Mouse (Mus musculus) intestine, embryonic 14.5 days (tissue): ENCODE measurements at regions not wholly inside any gene's neighbourhood (a gene's known extent, or its start where the extent isn't known, plus 50 kb on each side); places are given as distances from the start of the nearest gene placed in this dataset.

Experiments used
- ATAC-seq: fragments of 200-750 bp; cut with Nextera tagmentation; replicated peaks from 2 replicates; pipeline ENCODE4 v1.8.0; 2017; ENCODE audit warnings: low read depth, moderate number of reproducible peaks, moderate TSS enrichment, moderate library complexity; ENCODE audit not compliant: low FRiP score, low TSS enrichment
- DNase-seq: peaks from one replicate; pipeline ENCODE4 v3.0.0-alpha.2; 2018; ENCODE audit warnings: low spot score
- H3K27ac ChIP-seq: fragments of 300-500 bp; sonication (generic); 2 replicates; pipeline ENCODE4 v1.5.1; 2014; ENCODE audit warnings: low read depth, mild to moderate bottlenecking, control low read depth
- H3K27me3 ChIP-seq: fragments of 300-500 bp; sonication (generic); replicated peaks from 2 replicates; pipeline ENCODE4 v1.6.1; 2014; ENCODE audit warnings: low read length, control low read depth; ENCODE audit not compliant: control insufficient read depth, insufficient read depth
- H3K36me3 ChIP-seq: fragments of 300-500 bp; sonication (generic); 2 replicates; pipeline ENCODE4 v1.6.1; 2014; ENCODE audit warnings: low read length, control low read depth; ENCODE audit not compliant: control insufficient read depth, insufficient read depth
- H3K4me1 ChIP-seq: fragments of 300-500 bp; sonication (generic); replicated peaks from 2 replicates; pipeline ENCODE4 v1.6.1; 2014; ENCODE audit warnings: low read length, control low read depth, mixed read lengths; ENCODE audit not compliant: control insufficient read depth, insufficient read depth
- H3K4me2 ChIP-seq: fragments of 300-500 bp; sonication (generic); 2 replicates; pipeline ENCODE4 v1.6.1; 2014; ENCODE audit warnings: low read length
- H3K4me3 ChIP-seq: fragments of 300-500 bp; sonication (generic); 2 replicates; pipeline ENCODE4 v1.5.1; 2014; ENCODE audit warnings: low read depth, low read length, control low read depth, mixed read lengths
- H3K9ac ChIP-seq: fragments of 300-500 bp; sonication (generic); 2 replicates; pipeline ENCODE4 v1.6.1; 2014; ENCODE audit warnings: mild to moderate bottlenecking, low read length
- H3K9me3 ChIP-seq: fragments of 300-500 bp; sonication (generic); 2 replicates; pipeline ENCODE4 v1.6.1; 2016; ENCODE audit warnings: low read length, control low read depth; ENCODE audit not compliant: control insufficient read depth
- WGBS: fragments of 180-500 bp; shearing (Covaris S2); extraction: QIAGEN DNeasy Blood & Tissue Kit; methylation state at CpG from one replicate; pipeline ENCODE4 v1.1.7; 2014; 5-methylcytosine and 5-hydroxymethylcytosine counted together

- no peak overlapping the region for H3K9ac ChIP-seq
- H3K4me2 ChIP-seq, result no peak overlapping the region
- no peaks in the 10 kb centered on the region for H3K4me1 ChIP-seq
- H3K27me3 ChIP-seq, result 0 out of 2 replicates have a peak, but pooled peaks cover 3% of the 10 kb centered on the region
- H3K36me3 ChIP-seq, result no peaks in the 10 kb centered on the region
- H3K4me3 ChIP-seq, result no peak overlapping the region
- no peaks in the 10 kb centered on the region for H3K9me3 ChIP-seq
- ATAC-seq (no peak), DNase-seq (no peak)
- H3K27ac ChIP-seq, result no peak overlapping the region
- 88% methylated on average over 5 of the region's 5 CpGs for WGBS
Observed at GRCm38 (mm10) chr19:6631817-6632216, 89.0 kb upstream of the Slc22a12 start.

GRCm38 (mm10) chr19:6630613-6630940 is 87.7 kb upstream of the Slc22a12 start:
- ATAC-seq, result no peak
- WGBS, result 80% methylated on average over 4 of the region's 4 CpGs

GRCm38 (mm10) chr19:6629911-6630612 is 87.2 kb upstream of the Slc22a12 start:
- Histone ChIP-seq H3K4me3 (no peak overlapping the region), H3K27ac (no peak overlapping the region), H3K9me3 (no peaks in the 10 kb centered on the region), H3K36me3 (no peaks in the 10 kb centered on the region), H3K4me2 (no peak overlapping the region), H3K9ac (no peak overlapping the region), H3K4me1 (no peaks in the 10 kb centered on the region), H3K27me3 (0 out of 2 replicates have a peak, but pooled peaks cover 3% of the 10 kb centered on the region)
- DNase-seq, result no peak
- ATAC-seq, result no peak
- 86% methylated on average over 9 of the region's 9 CpGs for WGBS

More at GRCm38 (mm10) chr19:6630613-6630940, 87.7 kb upstream of the Slc22a12 start:
- Histone ChIP-seq H3K9me3 (no peaks in the 10 kb centered on the region), H3K27ac (no peak overlapping the region), H3K4me3 (no peak overlapping the region), H3K36me3 (no peaks in the 10 kb centered on the region), H3K27me3 (0 out of 2 replicates have a peak, but pooled peaks cover 3% of the 10 kb centered on the region), H3K4me2 (no peak overlapping the region), H3K4me1 (no peaks in the 10 kb centered on the region), H3K9ac (no peak overlapping the region)
- DNase-seq, result no peak

- H3K4me1 ChIP-seq, result no peaks in the 10 kb centered on the region
- no peak for ATAC-seq
Observed at GRCm38 (mm10) chr19:6625574-6625973, 82.7 kb upstream of the Slc22a12 start.

GRCm38 (mm10) chr19:6621023-6621422 is 78.2 kb upstream of the Slc22a12 start:
- Histone ChIP-seq H3K4me1 (no peaks in the 10 kb centered on the region), H3K9ac (no peak overlapping the region), H3K9me3 (no peaks in the 10 kb centered on the region), H3K27me3 (no peaks in the 10 kb centered on the region), H3K36me3 (no peaks in the 10 kb centered on the region), H3K4me2 (no peak overlapping the region), H3K27ac (no peak overlapping the region), H3K4me3 (no peak overlapping the region)
- no peak for ATAC-seq
- DNase-seq, result no peak
- WGBS, result 82% methylated on average over 6 of the region's 6 CpGs

More at GRCm38 (mm10) chr19:6625574-6625973, 82.7 kb upstream of the Slc22a12 start:
- H3K9me3 ChIP-seq, result no peaks in the 10 kb centered on the region
- H3K27me3 ChIP-seq, result no peaks in the 10 kb centered on the region
- H3K4me2 ChIP-seq, result no peak overlapping the region
- H3K27ac ChIP-seq, result no peak overlapping the region
- no peak overlapping the region for H3K9ac ChIP-seq
- no peak overlapping the region for H3K4me3 ChIP-seq
- 69% methylated on average over 3 of the region's 3 CpGs for WGBS
- H3K36me3 ChIP-seq, result no peaks in the 10 kb centered on the region
- DNase-seq, result no peak

- Histone ChIP-seq H3K4me3 (no peak overlapping the region), H3K36me3 (no peaks in the 10 kb centered on the region), H3K4me1 (no peaks in the 10 kb centered on the region), H3K9ac (no peak overlapping the region), H3K9me3 (no peaks in the 10 kb centered on the region), H3K4me2 (no peak overlapping the region), H3K27me3 (no peaks in the 10 kb centered on the region), H3K27ac (no peak overlapping the region)
- WGBS, result 72% methylated on average over 6 of the region's 6 CpGs
- ATAC-seq, result no peak
- no peak for DNase-seq
Observed at GRCm38 (mm10) chr19:6619546-6619945, 76.7 kb upstream of the Slc22a12 start.

- DNase-seq (no peak), ATAC-seq (no peak)
- no peaks in the 10 kb centered on the region for H3K36me3 ChIP-seq
- H3K4me1 ChIP-seq, result no peaks in the 10 kb centered on the region
- H3K9ac ChIP-seq, result no peak overlapping the region
- no peak overlapping the region for H3K4me3 ChIP-seq
- 0 out of 2 replicates have a peak, but pooled peaks cover 4% of the 10 kb centered on the region for H3K9me3 ChIP-seq
- H3K4me2 ChIP-seq, result no peak overlapping the region
- no peaks in the 10 kb centered on the region for H3K27me3 ChIP-seq
- no peak overlapping the region for H3K27ac ChIP-seq
- WGBS, result 78% methylated on average over 5 of the region's 5 CpGs
Observed at GRCm38 (mm10) chr19:6616659-6617058, 73.8 kb upstream of the Slc22a12 start.

GRCm38 (mm10) chr19:6612441-6612840 is 69.6 kb upstream of the Slc22a12 start:
- no peak overlapping the region for H3K9ac ChIP-seq
- no peak overlapping the region for H3K4me2 ChIP-seq
- ATAC-seq (no peak), DNase-seq (no peak)
- no peaks in the 10 kb centered on the region for H3K4me1 ChIP-seq
- H3K27ac ChIP-seq, result no peak overlapping the region
- H3K27me3 ChIP-seq, result no peaks in the 10 kb centered on the region
- H3K9me3 ChIP-seq, result 0 out of 2 replicates have a peak, but pooled peaks cover 4% of the 10 kb centered on the region
- H3K4me3 ChIP-seq, result no peak overlapping the region
- H3K36me3 ChIP-seq, result no peaks in the 10 kb centered on the region
- 58% methylated on average over 7 of the region's 7 CpGs for WGBS

- 86% methylated on average over 5 of the region's 5 CpGs for WGBS
- Histone ChIP-seq H3K27me3 (no peaks in the 10 kb centered on the region), H3K36me3 (no peaks in the 10 kb centered on the region), H3K27ac (no peak overlapping the region), H3K4me3 (no peak overlapping the region), H3K9ac (no peak overlapping the region), H3K9me3 (0 out of 2 replicates have a peak, but pooled peaks cover 4% of the 10 kb centered on the region), H3K4me2 (no peak overlapping the region), H3K4me1 (no peaks in the 10 kb centered on the region)
- ATAC-seq (no peak), DNase-seq (no peak)
Observed at GRCm38 (mm10) chr19:6611921-6612320, 69.1 kb upstream of the Slc22a12 start.
